Mouse (Mus musculus) inflammation-experienced regulatory T-cells, adult 6 months (primary cell): ENCODE results near the gene Slc24a4. TPM values are rescaled to one million over a fixed set of nuclear protein-coding genes. Genes with fewer than 3 reads are reported as not detected.
"Not testable (repeated sequence)": the region's sequence is repeated elsewhere in the genome, so short reads cannot be mapped to it uniquely, and the experiment has no call there.

Experiments used
- ATAC-seq: one replicate; pipeline ENCODE4 v1.8.0; 2017
- polyA plus RNA-seq, 3 experiments: library from polyadenylated mRNA; unstranded; fragments of 100-300 nt; shearing (Covaris generic); gene quantifications; one replicate each; pipeline ENCODE4 v1.2.1; 2017

The Slc24a4 gene
- polyA plus RNA-seq, 3 experiments from 2014 or later, result not detected

- no peak for ATAC-seq
Measured at GRCm38 (mm10) chr12:102166691-102167261, 38.2 kb downstream of the Slc24a4 start.

GRCm38 (mm10) chr12:102167302-102167701, 38.8 kb downstream of the Slc24a4 start:
- no peak for ATAC-seq

GRCm38 (mm10) chr12:102172746-102173145, 44.2 kb downstream of the Slc24a4 start:
- ATAC-seq, result no peak

GRCm38 (mm10) chr12:102173345-102173744, 44.8 kb downstream of the Slc24a4 start:
- no peak for ATAC-seq

GRCm38 (mm10) chr12:102180371-102181074, 52.0 kb downstream of the Slc24a4 start:
- no peak for ATAC-seq

GRCm38 (mm10) chr12:102181799-102182357, 53.3 kb downstream of the Slc24a4 start:
- ATAC-seq, result no peak

GRCm38 (mm10) chr12:102182621-102183020, 54.1 kb downstream of the Slc24a4 start:
- ATAC-seq, result no peak

- no peak for ATAC-seq
Measured at GRCm38 (mm10) chr12:102183201-102183600, 54.7 kb downstream of the Slc24a4 start.

GRCm38 (mm10) chr12:102190820-102191219, 62.3 kb downstream of the Slc24a4 start:
- ATAC-seq, result no peak

- no peak for ATAC-seq
Measured at GRCm38 (mm10) chr12:102201516-102201915, 73.0 kb downstream of the Slc24a4 start.

- ATAC-seq, result no peak
Measured at GRCm38 (mm10) chr12:102202901-102203300, 74.4 kb downstream of the Slc24a4 start.

- ATAC-seq, result no peak
Measured at GRCm38 (mm10) chr12:102206471-102206870, 77.9 kb downstream of the Slc24a4 start.

GRCm38 (mm10) chr12:102207245-102207644, 78.7 kb downstream of the Slc24a4 start:
- ATAC-seq, result no peak

- ATAC-seq, result no peak
Measured at GRCm38 (mm10) chr12:102210801-102211200, 82.3 kb downstream of the Slc24a4 start.

- ATAC-seq, result no peak
Measured at GRCm38 (mm10) chr12:102223404-102223803, 94.9 kb downstream of the Slc24a4 start.

- ATAC-seq, result not testable (repeated sequence)
Measured at GRCm38 (mm10) chr12:102224112-102224511, 95.6 kb downstream of the Slc24a4 start.

GRCm38 (mm10) chr12:102225165-102225564, 96.6 kb downstream of the Slc24a4 start:
- ATAC-seq, result no peak

- no peak for ATAC-seq
Measured at GRCm38 (mm10) chr12:102235551-102235950, 107.0 kb downstream of the Slc24a4 start.

GRCm38 (mm10) chr12:102236317-102236716, 107.8 kb downstream of the Slc24a4 start:
- no peak for ATAC-seq

GRCm38 (mm10) chr12:102242076-102242722, 113.7 kb downstream of the Slc24a4 start:
- no peak for ATAC-seq

- ATAC-seq, result no peak
Measured at GRCm38 (mm10) chr12:102243915-102244314, 115.4 kb downstream of the Slc24a4 start.

GRCm38 (mm10) chr12:102246226-102246625, 117.7 kb downstream of the Slc24a4 start:
- ATAC-seq, result no peak

- no peak for ATAC-seq
Measured at GRCm38 (mm10) chr12:102248104-102248503, 119.6 kb downstream of the Slc24a4 start.

GRCm38 (mm10) chr12:102250316-102250715, 121.8 kb downstream of the Slc24a4 start:
- no peak for ATAC-seq
